Mouse (Mus musculus) bone marrow, adult 2 months (tissue): ENCODE data around the gene Bhlha9.

Experiments used
- CTCF ChIP-seq: fragments of 200-500 bp; IDR thresholded peaks from 2 replicates; pipeline ENCODE4 v1.5.1; 2011; ENCODE audit warnings: low read length, control low read depth; ENCODE audit not compliant: control insufficient read depth, insufficient read depth
- POLR2A ChIP-seq: fragments of 200-500 bp; IDR thresholded peaks from 2 replicates; pipeline ENCODE4 v1.6.1; 2011; ENCODE audit warnings: low read depth, mild to moderate bottlenecking, control low read depth, low read length, borderline replicate concordance; ENCODE audit not compliant: control insufficient read depth

GRCm38 (mm10) chr11:76672561-76673384 lies 503 bp downstream of the Bhlha9 start:
- no peak for TF ChIP-seq POLR2A
- TF ChIP-seq CTCF = no peak
